Mouse (Mus musculus) MEL (cell line): ENCODE results near the gene Trim58. TPM values are rescaled to one million over a fixed set of nuclear protein-coding genes. Genes with fewer than 3 reads are reported as not detected.

Source experiments
- DNase-seq: peaks from one replicate; pipeline ENCODE4 v3.0.0; 2011; ENCODE audit warnings: low read depth, low spot score
- H3K27ac ChIP-seq: 2 replicates; pipeline ENCODE4 v1.5.1; 2012; ENCODE audit warnings: low read depth, mild to moderate bottlenecking, control low read depth, low read length, moderate library complexity; ENCODE audit not compliant: control insufficient read depth
- H3K27me3 ChIP-seq, 2 experiments: fragments of 150-350 bp in 1 of 2; sonication (generic) in 1 of 2; 2 replicates each; pipeline ENCODE4 v1.6.1; 2012; ENCODE audit warnings: low read length in 2 of 2, mild to moderate bottlenecking in 2 of 2, improper control_type of control experiment in 1 of 2, moderate library complexity in 1 of 2; ENCODE audit not compliant: insufficient read depth in 2 of 2, control insufficient read depth in 1 of 2
- H3K36me3 ChIP-seq, 2 experiments: 2 replicates each; pipeline ENCODE4 v1.6.1; 2012 to 2014; ENCODE audit warnings: low read length in 2 of 2, improper control_type of control experiment in 1 of 2, inconsistent platforms in 1 of 2, mild to moderate bottlenecking in 1 of 2; ENCODE audit not compliant: insufficient read depth in 2 of 2, control insufficient read depth in 1 of 2
- H3K4me1 ChIP-seq, 2 experiments: fragments of 150-350 bp in 1 of 2; sonication (generic) in 1 of 2; 2 replicates each; pipeline ENCODE4 v1.6.1; 2012; ENCODE audit warnings: low read length in 2 of 2, improper control_type of control experiment in 1 of 2, mild to moderate bottlenecking in 1 of 2; ENCODE audit not compliant: insufficient read depth in 2 of 2, control insufficient read depth in 1 of 2
- H3K4me3 ChIP-seq, 2 experiments: fragments of 150-350 bp in 1 of 2; sonication (generic) in 1 of 2; 2 replicates each; pipeline ENCODE4 v1.5.1; 2012; ENCODE audit warnings: low read depth in 2 of 2, low read length in 2 of 2, mild to moderate bottlenecking in 2 of 2, moderate library complexity in 2 of 2, control low read depth in 1 of 2, improper control_type of control experiment in 1 of 2; ENCODE audit not compliant: control insufficient read depth in 1 of 2, insufficient read depth in 1 of 2
- H3K79me2 ChIP-seq: 2 replicates; pipeline ENCODE4 v1.6.1; 2012; ENCODE audit warnings: mild to moderate bottlenecking, low read length, moderate library complexity; ENCODE audit not compliant: control insufficient read depth, poor library complexity, insufficient read depth
- H3K9ac ChIP-seq: 2 replicates; pipeline ENCODE4 v1.6.1; 2012; ENCODE audit warnings: low read depth, mild to moderate bottlenecking, control low read depth, low read length, moderate library complexity; ENCODE audit not compliant: control insufficient read depth, poor library complexity, severe bottlenecking
- H3K9me3 ChIP-seq: fragments of 150-350 bp; sonication (generic); replicated peaks from 2 replicates; pipeline ENCODE4 v1.6.1; 2012; ENCODE audit warnings: mild to moderate bottlenecking, low read length, improper control_type of control experiment, moderate library complexity; ENCODE audit not compliant: insufficient read depth
- CTCF ChIP-seq, 3 experiments: IDR thresholded peaks in 2 of 3; conservative IDR thresholded peaks in 1 of 3; 2 replicates each; pipeline ENCODE4 v1.5.1; 2011 to 2012; ENCODE audit warnings: low read length in 3 of 3, low read depth in 2 of 3, mild to moderate bottlenecking in 2 of 3, improper control_type of control experiment in 1 of 3, inconsistent platforms in 1 of 3, mixed read lengths in 1 of 3, moderate library complexity in 1 of 3; ENCODE audit not compliant: control insufficient read depth in 1 of 3, insufficient read depth in 1 of 3, poor library complexity in 1 of 3, severe bottlenecking in 1 of 3
- ELF1 ChIP-seq: IDR thresholded peaks from 2 replicates; pipeline ENCODE4 v1.6.1; 2014; ENCODE audit warnings: low read depth, mild to moderate bottlenecking, inconsistent platforms, low read length, improper control_type of control experiment, moderate library complexity
- EP300 ChIP-seq, 2 experiments: IDR thresholded peaks; 2 replicates each; pipeline ENCODE4 v1.6.1; 2011; ENCODE audit warnings: improper control_type of control experiment in 2 of 2, low read length in 2 of 2, low read depth in 1 of 2, mild to moderate bottlenecking in 1 of 2
- ETS1 ChIP-seq: IDR thresholded peaks from 2 replicates; pipeline ENCODE4 v1.6.1; 2012; ENCODE audit warnings: low read depth, mild to moderate bottlenecking, inconsistent platforms, low read length, improper control_type of control experiment, moderate library complexity
- GABPA ChIP-seq: IDR thresholded peaks from 2 replicates; pipeline ENCODE4 v1.6.1; 2012; ENCODE audit warnings: low read depth, mild to moderate bottlenecking, inconsistent platforms, low read length, improper control_type of control experiment, moderate library complexity
- GATA1 ChIP-seq: IDR thresholded peaks from 2 replicates; pipeline ENCODE4 v1.6.1; 2011; ENCODE audit warnings: low read depth, low read length, improper control_type of control experiment
- HCFC1 ChIP-seq: IDR thresholded peaks from 2 replicates; pipeline ENCODE4 v1.6.1; 2012; ENCODE audit warnings: low read depth, mild to moderate bottlenecking, inconsistent platforms, low read length, improper control_type of control experiment, moderate library complexity
- JUND ChIP-seq: IDR thresholded peaks from 2 replicates; pipeline ENCODE4 v1.6.1; 2011; ENCODE audit warnings: low read depth, mild to moderate bottlenecking, improper control_type of control experiment, low read length
- MAX ChIP-seq: IDR thresholded peaks from 2 replicates; pipeline ENCODE4 v1.6.1; 2011; ENCODE audit warnings: low read length, improper control_type of control experiment
- MAZ ChIP-seq: IDR thresholded peaks from 2 replicates; pipeline ENCODE4 v1.6.1; 2012; ENCODE audit warnings: low read depth, mild to moderate bottlenecking, inconsistent platforms, low read length, improper control_type of control experiment
- MEF2A ChIP-seq: IDR thresholded peaks from 2 replicates; pipeline ENCODE4 v1.6.1; 2014; ENCODE audit warnings: low read depth, mild to moderate bottlenecking, inconsistent platforms, low read length, improper control_type of control experiment; ENCODE audit not compliant: poor library complexity, insufficient replicate concordance, severe bottlenecking; ENCODE audit errors: extremely low read depth
- MYC ChIP-seq: IDR thresholded peaks from 2 replicates; pipeline ENCODE4 v1.6.1; 2011; ENCODE audit warnings: low read depth, mild to moderate bottlenecking, low read length, improper control_type of control experiment, moderate library complexity
- POLR2AphosphoS5 ChIP-seq: IDR thresholded peaks from 2 replicates; pipeline ENCODE4 v1.6.1; 2012; ENCODE audit warnings: low read depth, borderline replicate concordance, mild to moderate bottlenecking, inconsistent platforms, low read length, moderate library complexity, mixed read lengths
- RAD21 ChIP-seq: IDR thresholded peaks from 2 replicates; pipeline ENCODE4 v1.6.1; 2011; ENCODE audit warnings: mild to moderate bottlenecking, low read depth, low read length, improper control_type of control experiment
- RCOR1 ChIP-seq: IDR thresholded peaks from 2 replicates; pipeline ENCODE4 v1.6.1; 2012; ENCODE audit warnings: low read depth, mild to moderate bottlenecking, inconsistent platforms, low read length, improper control_type of control experiment
- SMC3 ChIP-seq: IDR thresholded peaks from 2 replicates; pipeline ENCODE4 v1.6.1; 2011; ENCODE audit warnings: low read depth, low read length, improper control_type of control experiment
- TAL1 ChIP-seq: IDR thresholded peaks from 2 replicates; pipeline ENCODE4 v1.6.1; 2012; ENCODE audit warnings: mild to moderate bottlenecking, inconsistent platforms, low read length, moderate library complexity, mixed read lengths
- TBP ChIP-seq: IDR thresholded peaks from 2 replicates; pipeline ENCODE4 v1.8.0; 2011; ENCODE audit warnings: low read depth, low read length, improper control_type of control experiment
- ZC3H11A ChIP-seq: IDR thresholded peaks from 2 replicates; pipeline ENCODE4 v1.6.1; 2012; ENCODE audit warnings: low read depth, mild to moderate bottlenecking, inconsistent platforms, low read length, improper control_type of control experiment
- ZKSCAN1 ChIP-seq: IDR thresholded peaks from 2 replicates; pipeline ENCODE4 v1.6.1; 2012; ENCODE audit warnings: low read depth, mild to moderate bottlenecking, inconsistent platforms, low read length, improper control_type of control experiment, moderate library complexity
- ZNF384 ChIP-seq: IDR thresholded peaks from 2 replicates; pipeline ENCODE4 v1.6.1; 2012; ENCODE audit warnings: low read depth, mild to moderate bottlenecking, inconsistent platforms, low read length, improper control_type of control experiment
- polyA plus RNA-seq, 2 experiments: library from polyadenylated mRNA; stranded (reverse) in 1 of 2; unstranded in 1 of 2; fragments of >175 nt in 1 of 2; fragments of >200 nt in 1 of 2; gene quantifications; 2 replicates each; pipeline versions ENCODE4 v1.2.1 to v1.2.4; 2012; ENCODE audit warnings: low replicate concordance in 2 of 2, low read depth in 1 of 2; ENCODE audit not compliant: insufficient read length in 2 of 2, insufficient read depth in 1 of 2, missing spikeins in 1 of 2
- total RNA-seq: library from RNA; depleted of rRNA; stranded (reverse); fragments of 300-350 nt; gene quantifications from 2 replicates; pipeline ENCODE4 v1.2.3, GENCODE M21; 2012

Trim58 gene
- total and polyA plus RNA-seq, 3 experiments, result 4.0 to 14.1 TPM; not detected in 1

- no peak overlapping the region for H3K9ac ChIP-seq
- H3K9me3 ChIP-seq, result no peaks in the 10 kb centered on the region
- TF ChIP-seq RAD21 (no peak), GABPA (no peak), MEF2A (no peak), HCFC1 (no peak), ZC3H11A (no peak), ETS1 (no peak), MAX (no peak), GATA1 (no peak)
- H3K27ac ChIP-seq, result no peak overlapping the region
- DNase-seq, result no peak
- no peaks in the 10 kb centered on the region for H3K4me1 ChIP-seq
- no peaks in the 10 kb centered on the region for H3K79me2 ChIP-seq
- peaks cover 11 to 39% of the 10 kb centered on the region in 2 experiments for H3K27me3 ChIP-seq
- no peaks in the 10 kb centered on the region for H3K36me3 ChIP-seq
- H3K4me3 ChIP-seq, result no peak overlapping the region
Observed at GRCm38 (mm10) chr11:58618793-58619192, 21.5 kb upstream of the Trim58 start.

GRCm38 (mm10) chr11:58626146-58626545 lies 14.1 kb upstream of the Trim58 start:
- H3K9ac ChIP-seq, result no peak overlapping the region
- H3K27me3 ChIP-seq, result peaks cover 17 to 38% of the 10 kb centered on the region in 2 experiments
- no peaks in the 10 kb centered on the region for H3K36me3 ChIP-seq
- H3K79me2 ChIP-seq, result no peaks in the 10 kb centered on the region
- DNase-seq, result no peak
- TF ChIP-seq TBP, result no peak
- no peak for TF ChIP-seq ZKSCAN1
- TF ChIP-seq MAZ, result no peak
- no peak for TF ChIP-seq ETS1
- TF ChIP-seq GABPA, result no peak
- TF ChIP-seq RAD21, result no peak
- no peak for TF ChIP-seq RCOR1
- no peak for TF ChIP-seq ELF1
- no peak for TF ChIP-seq CTCF (IDR thresholded peaks at IDR 0.05 in 2 of 3, conservative IDR thresholded peaks at IDR 0.05 in 1 of 3; ENCODE audit: control insufficient read depth in 1 of 3, insufficient read depth in 1 of 3, low read depth in 2 of 3, low read length in 3 of 3, poor library complexity in 1 of 3, severe bottlenecking in 1 of 3)
- TF ChIP-seq MEF2A, result no peak
- no peak for TF ChIP-seq TAL1
- TF ChIP-seq EP300 (IDR thresholded peaks at IDR 0.05; ENCODE audit: low read depth in 1 of 2, low read length in 2 of 2), result no peak
- no peak for TF ChIP-seq SMC3
- TF ChIP-seq JUND, result no peak
- no peak for TF ChIP-seq ZNF384
- no peak for TF ChIP-seq MYC
- no peak for TF ChIP-seq POLR2AphosphoS5
- no peaks in the 10 kb centered on the region for H3K4me1 ChIP-seq
- no peak overlapping the region for H3K4me3 ChIP-seq
- no peak overlapping the region for H3K27ac ChIP-seq
- no peaks in the 10 kb centered on the region for H3K9me3 ChIP-seq
